In genomic region chr10:79661861-79662260, GRCm38 (mm10) we compare ENCODE assay signal across 28 mouse cellular contexts. TPM values are rescaled to one million over a fixed set of nuclear protein-coding genes. Genes with fewer than 3 reads are reported as not detected.
DNase-seq lines count a peak whose midpoint lies in the region; ATAC-seq and TF ChIP-seq lines count a peak whose summit lies in the region.
"Had no signal": no experiment of that assay in that cellular context is flagged by ENCODE, and none has a peak within 500 bp of the region (broad histone marks: within the 10 kb centered on the region; RNA-seq: fewer than 3 reads in every experiment).

No protein-coding gene starts in this region.

- TF ChIP-seq EP300 in stomach, postnatal 0 days (optimal IDR thresholded peaks at IDR 0.05): no peak

- H3K36me3 ChIP-seq in forebrain, embryonic 10.5 days (replicated peaks): no peaks in the 10 kb centered on the region
- no peaks in the 10 kb centered on the region for H3K36me3 ChIP-seq in forebrain, embryonic 11.5 days (ENCODE audit: control insufficient read depth, insufficient read depth, low read length)
- no peaks in the 10 kb centered on the region for H3K36me3 ChIP-seq in G1E (replicated peaks)
- no peaks in the 10 kb centered on the region for H3K36me3 ChIP-seq in stomach, postnatal 0 days (ENCODE audit: control insufficient read depth, insufficient read depth, low read length)
- H3K36me3 ChIP-seq in forebrain, embryonic 16.5 days (ENCODE audit: control insufficient read depth, insufficient read depth): no peaks in the 10 kb centered on the region
- H3K36me3 ChIP-seq: embryonic facial prominence, embryonic 12.5 days had no signal

- H3K27ac ChIP-seq in forebrain, embryonic 10.5 days: peak overlapping the region; percentile 58; the same call in 1 of the 2 replicates
- H3K27ac ChIP-seq in forebrain, embryonic 11.5 days (ENCODE audit: low read depth, low read length): no peak overlapping the region
- H3K27ac ChIP-seq in stomach, postnatal 0 days (replicated peaks): no peak overlapping the region
- no peak overlapping the region for H3K27ac ChIP-seq in forebrain, embryonic 16.5 days (ENCODE audit: low read length)
- H3K27ac ChIP-seq: embryonic facial prominence, embryonic 12.5 days had no signal

- no peak overlapping the region for H3K4me2 ChIP-seq in forebrain, embryonic 11.5 days (ENCODE audit: low read depth, low read length, severe bottlenecking)
- no peak overlapping the region for H3K4me2 ChIP-seq in stomach, postnatal 0 days (replicated peaks; ENCODE audit: low read depth)
- no peak overlapping the region for H3K4me2 ChIP-seq in forebrain, embryonic 16.5 days (ENCODE audit: low read length)
- H3K4me2 ChIP-seq: embryonic facial prominence, embryonic 12.5 days; heart, embryonic 11.5 days had no signal

- no peak overlapping the region for H3K9ac ChIP-seq in forebrain, embryonic 11.5 days (ENCODE audit: low read length)
- H3K9ac ChIP-seq in stomach, postnatal 0 days (ENCODE audit: low read length): no peak overlapping the region
- no peak overlapping the region for H3K9ac ChIP-seq in forebrain, embryonic 16.5 days (replicated peaks; ENCODE audit: low read depth, low read length)
- H3K9ac ChIP-seq: embryonic facial prominence, embryonic 12.5 days; forebrain, postnatal 0 days; liver, postnatal 0 days had no signal

- no peak for DNase-seq in forebrain, embryonic 10.5 days (ENCODE audit: extremely low spot score, low spot score)
- DNase-seq in forebrain, embryonic 11.5 days (ENCODE audit: low spot score): no peak
- peak; percentile 30 for DNase-seq in kidney, postnatal 10 days
- DNase-seq in kidney, adult 18-20 months: no peak
- no peak for DNase-seq in G1E (ENCODE audit: low spot score)
- peak; percentile 43 for DNase-seq in stomach, postnatal 0 days (ENCODE audit: low spot score)
- DNase-seq in right cerebral cortex, postnatal 14 days: no peak
- DNase-seq: adrenal gland, postnatal 10 days; cerebellum, adult 9-10 months; forebrain, postnatal 0 days; gastrocnemius, postnatal 36 days; kidney, adult 2 months; kidney, postnatal 36 days; left cerebral cortex, postnatal 4 days; liver, postnatal 0 days; spleen, adult 18-20 months; thymus, adult 2 months had no signal

- WGBS in forebrain, embryonic 10.5 days: 52% methylated on average over 3 of the region's 3 CpGs
- 50% methylated on average over 3 of the region's 3 CpGs for WGBS in forebrain, embryonic 11.5 days
- WGBS in stomach, postnatal 0 days: 32% methylated on average over 3 of the region's 3 CpGs
- 42% methylated on average over 3 of the region's 3 CpGs for WGBS in forebrain, embryonic 16.5 days

- ATAC-seq in forebrain, embryonic 11.5 days (replicated peaks; ENCODE audit: low FRiP score): no peak
- ATAC-seq in G1E (ENCODE audit: extremely low read depth, insufficient number of reproducible peaks, low FRiP score, poor library complexity, severe bottlenecking): no peak
- ATAC-seq in stomach, postnatal 0 days (ENCODE audit: low FRiP score, low TSS enrichment): peak; percentile 33; the same call in 1 of the 2 replicates
- no peak for ATAC-seq in forebrain, embryonic 16.5 days
- ATAC-seq: activated CD4-positive, CD25-positive, alpha-beta regulatory T cell, adult 4 months; CD4-positive, CD25-positive, alpha-beta regulatory T cell, adult 4 months; forebrain, postnatal 0 days; hindbrain, embryonic 16.5 days; liver, postnatal 0 days had no signal

- no peak overlapping the region for H3K4me3 ChIP-seq in forebrain, embryonic 10.5 days
- no peak overlapping the region for H3K4me3 ChIP-seq in forebrain, embryonic 11.5 days (ENCODE audit: low read depth, low read length)
- H3K4me3 ChIP-seq in G1E (ENCODE audit: low read depth, low read length): peak overlapping the region; percentile 52; the same call in 1 of the 2 replicates
- no peak overlapping the region for H3K4me3 ChIP-seq in stomach, postnatal 0 days (ENCODE audit: low read depth, low read length)
- no peak overlapping the region for H3K4me3 ChIP-seq in forebrain, embryonic 16.5 days (replicated peaks; ENCODE audit: low read length)
- H3K4me3 ChIP-seq: embryonic facial prominence, embryonic 12.5 days had no signal

- TF ChIP-seq CTCF in G1E (IDR thresholded peaks at IDR 0.05; ENCODE audit: low read depth, low read length): no peak
- TF ChIP-seq CTCF in stomach, postnatal 0 days (IDR thresholded peaks at IDR 0.05; ENCODE audit: low read depth): no peak

- no peaks in the 10 kb centered on the region for H3K9me3 ChIP-seq in forebrain, embryonic 10.5 days
- H3K9me3 ChIP-seq in forebrain, embryonic 11.5 days (ENCODE audit: control insufficient read depth, low read length): no peaks in the 10 kb centered on the region
- H3K9me3 ChIP-seq in G1E (replicated peaks): no peaks in the 10 kb centered on the region
- H3K9me3 ChIP-seq in stomach, postnatal 0 days (ENCODE audit: control insufficient read depth, low read length): no peaks in the 10 kb centered on the region
- H3K9me3 ChIP-seq in forebrain, embryonic 16.5 days (ENCODE audit: control insufficient read depth, low read length): no peaks in the 10 kb centered on the region
- H3K9me3 ChIP-seq: embryonic facial prominence, embryonic 12.5 days had no signal

- H3K27me3 ChIP-seq in forebrain, embryonic 10.5 days (ENCODE audit: poor library complexity, severe bottlenecking): no peaks in the 10 kb centered on the region
- H3K27me3 ChIP-seq in forebrain, embryonic 11.5 days (ENCODE audit: control insufficient read depth, insufficient read depth, low read length): no peaks in the 10 kb centered on the region
- H3K27me3 ChIP-seq in G1E (ENCODE audit: insufficient read depth, low read length): peaks cover 39% of the 10 kb centered on the region
- no peaks in the 10 kb centered on the region for H3K27me3 ChIP-seq in stomach, postnatal 0 days (ENCODE audit: control insufficient read depth, insufficient read depth, low read length)
- H3K27me3 ChIP-seq in forebrain, embryonic 16.5 days (replicated peaks; ENCODE audit: control insufficient read depth, insufficient read depth, low read length): no peaks in the 10 kb centered on the region
- H3K27me3 ChIP-seq: embryonic facial prominence, embryonic 12.5 days had no signal

- H3K4me1 ChIP-seq in forebrain, embryonic 10.5 days: peaks cover 17% of the 10 kb centered on the region
- H3K4me1 ChIP-seq in forebrain, embryonic 11.5 days (replicated peaks; ENCODE audit: control insufficient read depth, insufficient read depth, low read length): no peaks in the 10 kb centered on the region
- peaks cover 10% of the 10 kb centered on the region for H3K4me1 ChIP-seq in G1E (ENCODE audit: insufficient read depth, low read depth, low read length)
- no peaks in the 10 kb centered on the region for H3K4me1 ChIP-seq in stomach, postnatal 0 days (replicated peaks; ENCODE audit: control insufficient read depth, insufficient read depth)
- H3K4me1 ChIP-seq in forebrain, embryonic 16.5 days (replicated peaks; ENCODE audit: control insufficient read depth, insufficient read depth, low read length): no peaks in the 10 kb centered on the region
- H3K4me1 ChIP-seq: embryonic facial prominence, embryonic 12.5 days had no signal

RNA-seq across cellular contexts. Expression of gene Madcam1, which starts 2.5 kb away (rescaled TPM):
- 0.90 and 1.5 TPM in 2 replicates for polyA plus RNA-seq in forebrain, embryonic 10.5 days (2016; fragmentation: Nextera tagmentation; extraction: Ambion mirVana)
- 0.59 and 0.83 TPM in 2 replicates for polyA plus RNA-seq in forebrain, embryonic 11.5 days (2014; fragmentation: Nextera tagmentation; extraction: Ambion mirVana)
- not detected in 2 replicates for total RNA-seq in G1E (2014; fragmentation: Nextera tagmentation)
- total RNA-seq in G1E (2017): not detected in 2 replicates
- not detected in 2 replicates for polyA plus RNA-seq in G1E (2012)
- 17.6 and 22.2 TPM in 2 replicates for polyA plus RNA-seq in stomach, postnatal 0 days (2015; fragmentation: Nextera tagmentation; extraction: Ambion mirVana)
- 0.57 and 1.0 TPM in 2 replicates for polyA plus RNA-seq in forebrain, embryonic 16.5 days (2015; fragmentation: Nextera tagmentation; extraction: Ambion mirVana)
- total RNA-seq: common myeloid progenitor, adult 5-6 weeks; gastrocnemius, postnatal 36 days; heart, postnatal 25 days; left cerebral cortex, adult 18-20 months; liver, adult 2 months had no signal
- polyA plus RNA-seq: liver, adult 2 months had no signal

RNA-seq across cellular contexts. Expression of gene Tpgs1, which starts 7.3 kb away (rescaled TPM):
- polyA plus RNA-seq in forebrain, embryonic 10.5 days (2016; fragmentation: Nextera tagmentation; extraction: Ambion mirVana): 59.7 and 63.8 TPM in 2 replicates
- 59.7 and 65.2 TPM in 2 replicates for polyA plus RNA-seq in forebrain, embryonic 11.5 days (2014; fragmentation: Nextera tagmentation; extraction: Ambion mirVana)
- 13.9 and 20.2 TPM in 2 replicates for total RNA-seq in G1E (2014; fragmentation: Nextera tagmentation)
- total RNA-seq in G1E (2017): 11.6 and 15.5 TPM in 2 replicates
- polyA plus RNA-seq in G1E (2012): 78.0 and 91.9 TPM in 2 replicates
- polyA plus RNA-seq in stomach, postnatal 0 days (2015; fragmentation: Nextera tagmentation; extraction: Ambion mirVana): 50.3 and 51.0 TPM in 2 replicates
- polyA plus RNA-seq in forebrain, embryonic 16.5 days (2015; fragmentation: Nextera tagmentation; extraction: Ambion mirVana): 75.9 and 76.6 TPM in 2 replicates

RNA-seq across cellular contexts. Expression of gene Odf3l2, which starts 16.3 kb away (rescaled TPM):
- not detected in 2 replicates for polyA plus RNA-seq in forebrain, embryonic 10.5 days (2016; fragmentation: Nextera tagmentation; extraction: Ambion mirVana)
- polyA plus RNA-seq in forebrain, embryonic 11.5 days (2014; fragmentation: Nextera tagmentation; extraction: Ambion mirVana): not detected in 2 replicates
- not detected in 2 replicates for total RNA-seq in G1E (2014; fragmentation: Nextera tagmentation)
- total RNA-seq in G1E (2017): 0.11 TPM in 1 of 2 replicates, not detected in the other
- polyA plus RNA-seq in G1E (2012): not detected in 2 replicates
- not detected in 2 replicates for polyA plus RNA-seq in stomach, postnatal 0 days (2015; fragmentation: Nextera tagmentation; extraction: Ambion mirVana)
- 0.28 TPM in 1 of 2 replicates, not detected in the other for polyA plus RNA-seq in forebrain, embryonic 16.5 days (2015; fragmentation: Nextera tagmentation; extraction: Ambion mirVana)
- total RNA-seq: adrenal gland, postnatal 10 days; common myeloid progenitor, adult 5-6 weeks; heart, postnatal 25 days; liver, adult 2 months had no signal
- polyA plus RNA-seq: activated CD4-positive, CD25-positive, alpha-beta regulatory T cell, adult 4 months; CD4-positive, CD25-positive, alpha-beta regulatory T cell, adult 4 months; embryonic facial prominence, embryonic 12.5 days; heart, embryonic 11.5 days; liver, adult 2 months; liver, postnatal 0 days; neural tube, embryonic 11.5 days had no signal

RNA-seq across cellular contexts. Expression of gene Cdc34, which starts 20.1 kb away (rescaled TPM):
- polyA plus RNA-seq in forebrain, embryonic 10.5 days (2016; fragmentation: Nextera tagmentation; extraction: Ambion mirVana): 253 and 264 TPM in 2 replicates
- polyA plus RNA-seq in forebrain, embryonic 11.5 days (2014; fragmentation: Nextera tagmentation; extraction: Ambion mirVana): 180 and 185 TPM in 2 replicates
- total RNA-seq in G1E (2014; fragmentation: Nextera tagmentation): 81.7 and 86.7 TPM in 2 replicates
- 132 and 136 TPM in 2 replicates for total RNA-seq in G1E (2017)
- polyA plus RNA-seq in G1E (2012): 492 and 603 TPM in 2 replicates
- polyA plus RNA-seq in stomach, postnatal 0 days (2015; fragmentation: Nextera tagmentation; extraction: Ambion mirVana): 85.3 and 86.9 TPM in 2 replicates
- polyA plus RNA-seq in forebrain, embryonic 16.5 days (2015; fragmentation: Nextera tagmentation; extraction: Ambion mirVana): 61.1 and 71.1 TPM in 2 replicates

RNA-seq across cellular contexts. Expression of gene Shc2, which starts 24.1 kb away (rescaled TPM):
- 9.5 and 12.4 TPM in 2 replicates for polyA plus RNA-seq in forebrain, embryonic 10.5 days (2016; fragmentation: Nextera tagmentation; extraction: Ambion mirVana)
- 9.4 and 9.9 TPM in 2 replicates for polyA plus RNA-seq in forebrain, embryonic 11.5 days (2014; fragmentation: Nextera tagmentation; extraction: Ambion mirVana)
- total RNA-seq in G1E (2014; fragmentation: Nextera tagmentation): not detected in 2 replicates
- total RNA-seq in G1E (2017): 0.05 TPM in 1 of 2 replicates, not detected in the other
- polyA plus RNA-seq in G1E (2012): not detected in 2 replicates
- polyA plus RNA-seq in stomach, postnatal 0 days (2015; fragmentation: Nextera tagmentation; extraction: Ambion mirVana): 2.7 and 3.3 TPM in 2 replicates
- polyA plus RNA-seq in forebrain, embryonic 16.5 days (2015; fragmentation: Nextera tagmentation; extraction: Ambion mirVana): 12.3 and 16.0 TPM in 2 replicates
- total RNA-seq: common myeloid progenitor, adult 5-6 weeks had no signal
- polyA plus RNA-seq: activated CD4-positive, CD25-positive, alpha-beta regulatory T cell, adult 4 months; CD4-positive, CD25-positive, alpha-beta regulatory T cell, adult 4 months had no signal

Comparison
In these comparisons a context has a peak if more than half of its experiments do, and no peak if none do; other contexts are left out.
1. DNase-seq: peak in kidney, postnatal 10 days (single experiment) and stomach, postnatal 0 days (single experiment); none in forebrain, embryonic 10.5 days (single experiment), forebrain, embryonic 11.5 days (single experiment), kidney, adult 18-20 months (single experiment), G1E (single experiment) and right cerebral cortex, postnatal 14 days (single experiment).